Mouse (Mus musculus): ENCODE measurements around the gene Ech1.
A peak's percentile ranks its signal among the peaks of the same experiment; 100 is the strongest.
"Not testable (repeated sequence)": the region's sequence is repeated elsewhere in the genome, so short reads cannot be mapped to it uniquely, and the experiment has no call there.

The Ech1 gene

GRCm38 (mm10) chr7:28860898-28861297 is 35.9 kb downstream of the Ech1 start:
- no peak for DNase-seq (ENCODE audit: low spot score)

GRCm38 (mm10) chr7:28862817-28863499 is 37.9 kb downstream of the Ech1 start:
- DNase-seq (ENCODE audit: low spot score): peak; percentile 26

GRCm38 (mm10) chr7:28863540-28863939 is 38.5 kb downstream of the Ech1 start, which contains the start of gene Lgals7:
Gene Lgals7, plus strand, starts transcription at chr7:28863853.
- DNase-seq (ENCODE audit: low spot score): no peak

GRCm38 (mm10) chr7:28864288-28864750 is 39.3 kb downstream of the Ech1 start:
- DNase-seq (ENCODE audit: low spot score): no peak

- DNase-seq (ENCODE audit: low spot score): peak; percentile 75
These were observed 40.7 kb downstream of the Ech1 start for GRCm38 (mm10) chr7:28865481-28866300.

- no peak for DNase-seq (ENCODE audit: low spot score)
These were observed 41.9 kb downstream of the Ech1 start for GRCm38 (mm10) chr7:28866769-28867507.

- not testable (repeated sequence) for DNase-seq (ENCODE audit: low spot score)
These were observed 42.7 kb downstream of the Ech1 start for GRCm38 (mm10) chr7:28867508-28868340.

GRCm38 (mm10) chr7:28870901-28871664 is 46.1 kb downstream of the Ech1 start:
- DNase-seq (ENCODE audit: low spot score): no peak

GRCm38 (mm10) chr7:28874565-28874964 is 49.5 kb downstream of the Ech1 start:
- no peak for DNase-seq (ENCODE audit: low spot score)

- DNase-seq (ENCODE audit: low spot score): peak; percentile 52
These were observed 51.1 kb downstream of the Ech1 start for GRCm38 (mm10) chr7:28876099-28876498.

- no peak for DNase-seq (ENCODE audit: low spot score)
These were observed 52.1 kb downstream of the Ech1 start for GRCm38 (mm10) chr7:28877155-28877554.

GRCm38 (mm10) chr7:28877856-28878255 is 52.8 kb downstream of the Ech1 start:
- DNase-seq (ENCODE audit: low spot score): no peak

- DNase-seq (ENCODE audit: low spot score): no peak
These were observed 54.6 kb downstream of the Ech1 start for GRCm38 (mm10) chr7:28879606-28880005.

- no peak for DNase-seq (ENCODE audit: low spot score)
These were observed 55.5 kb downstream of the Ech1 start for GRCm38 (mm10) chr7:28880554-28880953.

- no peak for DNase-seq (ENCODE audit: low spot score)
These were observed 56.2 kb downstream of the Ech1 start, which contains the start of gene Capn12 for GRCm38 (mm10) chr7:28881199-28881598. Gene Capn12, plus strand, starts transcription at chr7:28881422.
